Mouse (Mus musculus) heart, postnatal 0 days (tissue): Measurements from ENCODE around the gene Psmg3.

Experiments used
- CTCF ChIP-seq: IDR thresholded peaks from 2 replicates; pipeline ENCODE4 v1.5.1; 2016; ENCODE audit warnings: antibody characterized with exemption, control low read depth, low read depth
- EP300 ChIP-seq: IDR thresholded peaks from 2 replicates; pipeline ENCODE4 v1.6.1; 2016; ENCODE audit warnings: antibody characterized with exemption, low read depth

DNA sequence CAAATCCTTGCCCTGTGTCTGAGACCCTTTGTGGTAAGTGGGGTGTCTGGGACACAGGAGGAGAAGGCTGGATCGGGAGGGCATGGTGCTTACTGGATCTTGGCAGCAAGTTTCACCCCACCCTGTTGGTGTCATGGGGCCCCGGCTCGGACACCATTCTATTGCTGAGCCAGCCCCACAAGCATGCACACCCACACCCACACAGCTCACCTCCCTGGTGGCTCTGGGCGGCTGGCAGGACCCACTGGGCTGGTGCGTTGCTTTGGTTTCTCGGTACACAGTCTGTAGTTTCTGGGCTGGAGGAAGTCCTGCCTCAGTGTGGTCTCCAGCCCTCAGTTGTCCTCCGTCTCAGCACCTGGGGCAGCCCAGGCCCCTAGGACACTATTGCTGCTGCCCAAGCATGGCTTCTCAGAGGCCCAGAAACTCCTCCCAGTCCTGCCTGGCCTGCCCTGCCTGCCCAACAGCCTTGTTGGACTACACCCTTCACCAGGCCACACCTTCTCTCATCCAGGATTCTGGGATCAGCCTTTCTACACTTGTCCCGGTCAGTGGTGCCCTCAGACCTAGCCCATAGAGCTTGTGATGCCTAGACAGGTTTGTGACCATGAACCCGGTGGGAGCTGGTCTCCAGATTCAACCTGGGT is 7.0 kb downstream of the Psmg3 start, which contains the start of gene Tmem184a:
- no peak for TF ChIP-seq CTCF
- TF ChIP-seq EP300, result no peak
